Mouse (Mus musculus): ENCODE results near the gene Hist1h4b. TPM values are rescaled to one million over a fixed set of nuclear protein-coding genes. Genes with fewer than 3 reads are reported as not detected.

Hist1h4b gene
- polyA plus RNA-seq, 1 experiment from 2014 or later: 5.9 TPM

DNA sequence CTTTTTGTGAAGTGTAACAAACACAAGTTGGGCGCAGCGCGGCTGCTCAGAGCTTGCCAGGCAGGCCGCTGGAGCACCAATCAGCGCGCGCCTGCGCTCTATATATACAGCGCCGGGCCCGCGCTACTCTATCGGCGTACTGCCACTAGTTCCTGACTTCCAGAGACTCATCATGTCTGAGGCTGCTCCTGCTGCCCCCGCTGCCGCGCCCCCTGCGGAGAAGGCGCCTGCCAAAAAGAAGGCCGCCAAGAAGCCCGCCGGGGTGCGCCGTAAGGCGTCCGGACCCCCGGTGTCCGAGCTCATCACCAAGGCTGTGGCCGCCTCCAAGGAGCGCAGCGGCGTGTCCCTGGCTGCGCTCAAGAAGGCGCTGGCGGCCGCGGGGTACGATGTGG lies 18.1 kb upstream of the Hist1h4b start, which contains the start of gene Hist1h1c:
Gene Hist1h1c (plus strand): TSS at position 132 of the 392 bp plus-strand sequence.
- H3K4me1 ChIP-seq (replicated peaks; ENCODE audit: control insufficient read depth, insufficient read depth, low read length): no peaks in the 10 kb centered on the region; the same call in 1 of the 2 replicates
- H3K9ac ChIP-seq (ENCODE audit: low read length): peak within 1 kb of the TSS; percentile 89
- H3K36me3 ChIP-seq (ENCODE audit: control insufficient read depth, insufficient read depth, low read length): no peaks in the 10 kb centered on the region
- peak within 1 kb of the TSS; percentile 99 for H3K27ac ChIP-seq (ENCODE audit: low read depth, low read length)
- H3K9me3 ChIP-seq (ENCODE audit: control insufficient read depth, low read length): no peaks in the 10 kb centered on the region
- DNase-seq (ENCODE audit: low spot score) (peak; percentile 96), ATAC-seq (replicated peaks; ENCODE audit: low FRiP score) (peak; percentile 96)
- no peaks in the 10 kb centered on the region for H3K27me3 ChIP-seq (ENCODE audit: control insufficient read depth, insufficient read depth, low read length)
- WGBS: under 1% methylated on average over 30 of the region's 38 CpGs
- peak within 1 kb of the TSS; percentile 95 for H3K4me2 ChIP-seq (ENCODE audit: low read depth, low read length, severe bottlenecking)
- H3K4me3 ChIP-seq (ENCODE audit: low read depth, low read length): peak within 1 kb of the TSS; percentile 49

DNA sequence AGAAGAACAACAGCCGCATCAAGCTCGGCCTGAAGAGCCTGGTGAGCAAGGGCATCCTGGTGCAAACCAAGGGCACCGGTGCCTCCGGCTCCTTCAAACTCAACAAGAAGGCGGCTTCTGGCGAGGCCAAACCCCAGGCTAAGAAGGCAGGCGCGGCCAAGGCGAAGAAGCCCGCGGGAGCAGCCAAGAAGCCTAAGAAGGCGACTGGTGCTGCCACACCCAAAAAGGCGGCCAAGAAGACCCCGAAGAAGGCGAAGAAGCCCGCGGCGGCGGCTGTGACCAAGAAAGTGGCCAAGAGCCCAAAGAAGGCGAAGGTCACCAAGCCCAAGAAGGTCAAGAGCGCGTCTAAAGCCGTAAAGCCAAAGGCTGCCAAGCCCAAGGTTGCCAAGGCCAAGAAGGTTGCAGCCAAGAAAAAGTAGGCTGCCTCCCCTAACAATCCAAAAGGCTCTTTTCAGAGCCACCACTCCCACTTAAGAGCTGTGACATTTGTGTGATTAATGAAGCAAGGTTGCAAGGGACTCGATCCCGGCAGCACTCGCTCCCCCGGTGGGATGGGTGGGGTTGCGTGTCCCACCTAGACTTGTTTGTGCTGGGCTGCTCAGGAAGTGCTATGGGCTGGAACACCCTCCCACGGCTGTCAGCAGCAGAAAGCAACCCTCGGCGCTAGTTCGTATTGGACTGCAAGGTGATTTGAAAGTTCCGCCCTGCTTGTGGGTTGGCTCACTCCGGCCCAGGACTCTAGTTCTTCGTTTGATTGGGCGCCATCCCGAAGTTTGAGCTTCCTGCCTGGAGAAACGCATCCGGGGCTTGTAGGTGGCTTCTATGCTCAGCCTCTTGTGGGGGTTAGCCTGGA lies 17.5 kb upstream of the Hist1h4b start:
- WGBS: under 1% methylated on average over 39 of the region's 39 CpGs
- peak overlapping the region; percentile 49 for H3K4me3 ChIP-seq (ENCODE audit: low read depth, low read length)
- H3K27me3 ChIP-seq (ENCODE audit: control insufficient read depth, insufficient read depth, low read length): no peaks in the 10 kb centered on the region
- H3K27ac ChIP-seq (ENCODE audit: low read depth, low read length): peak overlapping the region; percentile 99
- H3K4me1 ChIP-seq (replicated peaks; ENCODE audit: control insufficient read depth, insufficient read depth, low read length): no peaks in the 10 kb centered on the region; the same call in 1 of the 2 replicates
- H3K36me3 ChIP-seq (ENCODE audit: control insufficient read depth, insufficient read depth, low read length): no peaks in the 10 kb centered on the region
- peak overlapping the region; percentile 89 for H3K9ac ChIP-seq (ENCODE audit: low read length)
- no peaks in the 10 kb centered on the region for H3K9me3 ChIP-seq (ENCODE audit: control insufficient read depth, low read length)
- DNase-seq (ENCODE audit: low spot score) (peak; percentile 95), ATAC-seq (replicated peaks; ENCODE audit: low FRiP score) (peak; percentile 84)
- peak overlapping the region; percentile 95 for H3K4me2 ChIP-seq (ENCODE audit: low read depth, low read length, severe bottlenecking)

DNA sequence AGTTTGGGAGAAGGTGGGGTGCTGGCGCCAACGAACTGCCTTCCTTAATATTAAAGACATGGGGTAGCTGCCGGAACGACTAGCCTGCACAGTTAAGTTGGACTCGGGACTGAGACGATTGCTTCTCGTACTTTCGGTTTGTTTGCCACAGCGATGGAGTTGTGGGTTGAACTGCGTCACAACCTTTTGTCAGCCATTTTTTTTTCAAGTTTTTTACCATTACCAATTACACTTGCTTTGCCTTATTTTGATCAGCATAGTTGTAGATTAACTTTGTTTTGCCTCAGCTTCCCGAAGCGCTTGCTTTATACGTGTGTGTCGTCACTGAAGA lies 16.9 kb upstream of the Hist1h4b start:
- WGBS: 2% methylated on average over 14 of the region's 14 CpGs

DNA sequence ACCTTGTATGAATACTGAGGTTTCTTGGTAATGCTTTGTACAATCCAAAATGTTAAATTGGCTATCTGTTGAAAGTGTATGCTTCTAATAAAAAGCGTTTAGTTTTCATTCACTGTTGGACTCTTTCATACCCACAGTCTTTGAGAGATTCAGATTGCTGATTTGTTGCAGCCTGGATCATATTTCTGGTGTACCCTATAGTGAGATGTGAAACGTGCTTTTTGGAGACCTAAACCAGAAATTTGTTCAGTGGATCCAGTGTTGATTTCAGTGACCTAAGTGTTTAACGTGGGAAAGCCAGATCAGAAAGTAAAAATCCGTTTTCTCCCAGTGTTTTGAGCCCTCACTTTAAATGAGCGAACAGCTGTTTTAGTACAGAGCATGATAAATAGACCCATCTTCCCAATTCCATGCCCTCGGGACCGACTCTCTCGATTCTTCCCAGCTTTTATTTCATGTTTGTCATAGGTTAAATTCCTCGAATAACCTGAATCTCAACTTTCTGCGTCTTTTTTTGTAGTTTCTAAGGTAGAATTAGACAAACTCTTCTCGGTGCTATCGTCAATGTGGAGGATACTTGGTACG lies 16.5 kb upstream of the Hist1h4b start:
- no peak for DNase-seq (ENCODE audit: low spot score)
- peak overlapping the region; percentile 49 for H3K4me3 ChIP-seq (ENCODE audit: low read depth, low read length)

More for the DNA sequence above, 16.9 kb upstream of the Hist1h4b start:
- DNase-seq (ENCODE audit: low spot score): no peak
- H3K4me3 ChIP-seq (ENCODE audit: low read depth, low read length): peak overlapping the region; percentile 49
- H3K4me2 ChIP-seq (ENCODE audit: low read depth, low read length, severe bottlenecking): peak overlapping the region; percentile 95
- H3K27ac ChIP-seq (ENCODE audit: low read depth, low read length): peak overlapping the region; percentile 99
- no peaks in the 10 kb centered on the region; the same call in 1 of the 2 replicates for H3K4me1 ChIP-seq (replicated peaks; ENCODE audit: control insufficient read depth, insufficient read depth, low read length)
- no peaks in the 10 kb centered on the region for H3K9me3 ChIP-seq (ENCODE audit: control insufficient read depth, low read length)
- ATAC-seq (replicated peaks; ENCODE audit: low FRiP score): no peak
- peak overlapping the region; percentile 89 for H3K9ac ChIP-seq (ENCODE audit: low read length)
- no peaks in the 10 kb centered on the region for H3K36me3 ChIP-seq (ENCODE audit: control insufficient read depth, insufficient read depth, low read length)
- no peaks in the 10 kb centered on the region for H3K27me3 ChIP-seq (ENCODE audit: control insufficient read depth, insufficient read depth, low read length)

DNA sequence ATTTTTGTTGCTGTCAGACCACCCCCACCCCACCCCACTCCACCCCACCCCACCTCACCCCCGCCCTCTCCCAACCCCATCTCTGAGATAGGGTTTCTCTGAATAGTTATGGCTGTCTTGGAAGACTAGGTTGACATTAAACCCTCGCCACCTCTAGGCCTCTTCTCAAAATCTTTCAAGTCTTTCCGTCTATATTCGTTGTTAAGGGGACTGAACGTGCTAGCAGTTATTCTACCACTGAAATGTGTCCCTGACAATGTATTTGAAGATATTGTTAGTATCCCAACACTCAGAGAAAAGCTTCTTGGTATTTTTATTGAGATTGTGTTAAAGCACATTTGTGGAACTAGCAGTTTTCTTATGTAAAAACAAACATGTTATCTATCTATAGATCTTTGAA lies 15.9 kb upstream of the Hist1h4b start:
- 71% methylated on average over 5 of the region's 5 CpGs for WGBS
- DNase-seq (ENCODE audit: low spot score) (no peak), ATAC-seq (replicated peaks; ENCODE audit: low FRiP score) (no peak)
- H3K36me3 ChIP-seq (ENCODE audit: control insufficient read depth, insufficient read depth, low read length): no peaks in the 10 kb centered on the region
- H3K9ac ChIP-seq (ENCODE audit: low read length): no peak overlapping the region
- no peak overlapping the region for H3K4me3 ChIP-seq (ENCODE audit: low read depth, low read length)
- peak overlapping the region; percentile 95; the same call in 1 of the 2 replicates for H3K4me2 ChIP-seq (ENCODE audit: low read depth, low read length, severe bottlenecking)
- H3K27ac ChIP-seq (ENCODE audit: low read depth, low read length): no peak overlapping the region
- no peaks in the 10 kb centered on the region; the same call in 1 of the 2 replicates for H3K4me1 ChIP-seq (replicated peaks; ENCODE audit: control insufficient read depth, insufficient read depth, low read length)
- no peaks in the 10 kb centered on the region for H3K27me3 ChIP-seq (ENCODE audit: control insufficient read depth, insufficient read depth, low read length)
- no peaks in the 10 kb centered on the region for H3K9me3 ChIP-seq (ENCODE audit: control insufficient read depth, low read length)

More for the DNA sequence above, 16.5 kb upstream of the Hist1h4b start:
- WGBS: 38% methylated on average over 13 of the region's 13 CpGs
- H3K9me3 ChIP-seq (ENCODE audit: control insufficient read depth, low read length): no peaks in the 10 kb centered on the region
- H3K9ac ChIP-seq (ENCODE audit: low read length): peak overlapping the region; percentile 89
- peak overlapping the region; percentile 99 for H3K27ac ChIP-seq (ENCODE audit: low read depth, low read length)
- H3K4me2 ChIP-seq (ENCODE audit: low read depth, low read length, severe bottlenecking): peak overlapping the region; percentile 95
- no peak for ATAC-seq (replicated peaks; ENCODE audit: low FRiP score)
- H3K4me1 ChIP-seq (replicated peaks; ENCODE audit: control insufficient read depth, insufficient read depth, low read length): no peaks in the 10 kb centered on the region; the same call in 1 of the 2 replicates
- H3K27me3 ChIP-seq (ENCODE audit: control insufficient read depth, insufficient read depth, low read length): no peaks in the 10 kb centered on the region
- no peaks in the 10 kb centered on the region for H3K36me3 ChIP-seq (ENCODE audit: control insufficient read depth, insufficient read depth, low read length)

DNA sequence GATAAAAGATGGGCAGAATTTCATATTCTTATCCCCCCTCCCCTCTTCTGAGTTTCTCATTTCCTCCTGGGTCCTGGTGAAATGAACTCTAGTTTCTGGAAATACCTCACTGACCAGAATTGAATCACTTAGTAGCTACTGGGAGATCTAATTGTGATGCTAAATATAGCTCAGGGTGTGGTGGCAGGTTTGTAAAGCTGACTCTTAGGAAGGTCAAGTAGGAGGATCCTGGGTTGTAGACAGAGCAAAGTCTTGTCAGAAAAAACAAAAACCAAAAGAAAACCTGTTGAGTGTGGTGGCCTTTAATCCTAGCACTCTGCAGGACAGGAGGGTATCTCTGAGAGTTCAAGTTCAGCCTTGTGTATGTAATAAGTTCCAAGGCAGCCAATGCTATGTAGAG lies 14.8 kb upstream of the Hist1h4b start:
- H3K36me3 ChIP-seq (ENCODE audit: control insufficient read depth, insufficient read depth, low read length): no peaks in the 10 kb centered on the region

DNA sequence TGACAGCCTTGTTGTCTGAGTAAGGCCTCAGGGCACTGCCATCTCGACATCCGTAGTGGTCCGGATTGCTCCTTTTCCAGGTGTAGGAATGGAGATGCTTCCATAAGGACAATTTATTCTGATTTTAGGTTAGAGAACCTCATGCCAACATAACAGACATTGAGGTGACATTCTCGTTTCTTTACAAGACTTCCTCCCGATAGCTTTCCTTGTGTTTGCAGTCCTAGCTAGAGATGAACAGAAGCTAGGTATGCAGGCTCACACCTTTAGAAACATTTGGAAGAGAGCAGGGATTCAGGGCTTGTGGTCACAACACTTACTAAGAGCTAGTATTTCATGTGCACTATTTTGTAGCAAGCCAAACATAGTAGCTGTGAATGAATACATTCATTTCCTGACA lies 13.6 kb upstream of the Hist1h4b start:
- no peaks in the 10 kb centered on the region for H3K9me3 ChIP-seq (ENCODE audit: control insufficient read depth, low read length)
- peak overlapping the region; percentile 47; the same call in 1 of the 2 replicates for H3K27ac ChIP-seq (ENCODE audit: low read depth, low read length)
- no peak overlapping the region for H3K9ac ChIP-seq (ENCODE audit: low read length)
- H3K36me3 ChIP-seq (ENCODE audit: control insufficient read depth, insufficient read depth, low read length): no peaks in the 10 kb centered on the region
- H3K4me3 ChIP-seq (ENCODE audit: low read depth, low read length): no peak overlapping the region
- H3K4me1 ChIP-seq (replicated peaks; ENCODE audit: control insufficient read depth, insufficient read depth, low read length): no peaks in the 10 kb centered on the region; the same call in 1 of the 2 replicates
- H3K27me3 ChIP-seq (ENCODE audit: control insufficient read depth, insufficient read depth, low read length): no peaks in the 10 kb centered on the region
- no peak overlapping the region for H3K4me2 ChIP-seq (ENCODE audit: low read depth, low read length, severe bottlenecking)
- WGBS: 87% methylated on average over 5 of the region's 5 CpGs
- ATAC-seq (replicated peaks; ENCODE audit: low FRiP score): no peak
- DNase-seq (ENCODE audit: low spot score): no peak

More for the DNA sequence above, 14.8 kb upstream of the Hist1h4b start:
- Histone ChIP-seq H3K4me1 (replicated peaks; ENCODE audit: control insufficient read depth, insufficient read depth, low read length) (no peaks in the 10 kb centered on the region; the same call in 1 of the 2 replicates), H3K27ac (ENCODE audit: low read depth, low read length) (no peak overlapping the region), H3K9ac (ENCODE audit: low read length) (no peak overlapping the region), H3K4me2 (ENCODE audit: low read depth, low read length, severe bottlenecking) (no peak overlapping the region), H3K4me3 (ENCODE audit: low read depth, low read length) (no peak overlapping the region), H3K27me3 (ENCODE audit: control insufficient read depth, insufficient read depth, low read length) (no peaks in the 10 kb centered on the region), H3K9me3 (ENCODE audit: control insufficient read depth, low read length) (no peaks in the 10 kb centered on the region)
- ATAC-seq (replicated peaks; ENCODE audit: low FRiP score): no peak
- no peak for DNase-seq (ENCODE audit: low spot score)

DNA sequence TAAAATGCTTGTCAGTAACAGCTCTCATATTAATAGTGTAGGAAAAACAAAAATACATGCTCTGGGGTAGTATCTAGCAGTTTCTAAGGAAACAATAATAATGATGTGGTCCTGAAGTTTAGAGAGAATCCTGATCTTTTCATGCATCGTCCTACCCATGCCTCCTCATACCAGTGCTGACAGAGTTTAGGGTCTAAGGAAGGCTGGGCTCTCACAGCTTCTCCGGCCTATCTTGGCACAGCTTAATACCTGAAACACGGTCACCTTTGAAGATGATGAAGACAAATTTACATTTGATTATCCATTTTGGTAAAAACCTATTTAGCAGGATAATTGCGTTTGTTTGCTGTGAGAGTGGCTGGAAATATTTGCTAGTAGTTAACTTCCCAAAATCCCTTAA lies 12.8 kb upstream of the Hist1h4b start:
- H3K36me3 ChIP-seq (ENCODE audit: control insufficient read depth, insufficient read depth, low read length): no peaks in the 10 kb centered on the region
- no peaks in the 10 kb centered on the region for H3K27me3 ChIP-seq (ENCODE audit: control insufficient read depth, insufficient read depth, low read length)
- peak overlapping the region; percentile 58 for H3K4me2 ChIP-seq (ENCODE audit: low read depth, low read length, severe bottlenecking)
- H3K27ac ChIP-seq (ENCODE audit: low read depth, low read length): peak overlapping the region; percentile 99
- ATAC-seq (replicated peaks; ENCODE audit: low FRiP score) (no peak), DNase-seq (ENCODE audit: low spot score) (no peak)
- 53% methylated on average over 4 of the region's 4 CpGs for WGBS
- 0 out of 2 replicates have a peak overlapping the region, but pooled peaks have one; percentile 38 for H3K4me3 ChIP-seq (ENCODE audit: low read depth, low read length)
- H3K9ac ChIP-seq (ENCODE audit: low read length): peak overlapping the region; percentile 75
- H3K9me3 ChIP-seq (ENCODE audit: control insufficient read depth, low read length): no peaks in the 10 kb centered on the region
- H3K4me1 ChIP-seq (replicated peaks; ENCODE audit: control insufficient read depth, insufficient read depth, low read length): no peaks in the 10 kb centered on the region; the same call in 1 of the 2 replicates
